ENCODE assay signal across 7 mouse cellular contexts in the genomic region with DNA sequence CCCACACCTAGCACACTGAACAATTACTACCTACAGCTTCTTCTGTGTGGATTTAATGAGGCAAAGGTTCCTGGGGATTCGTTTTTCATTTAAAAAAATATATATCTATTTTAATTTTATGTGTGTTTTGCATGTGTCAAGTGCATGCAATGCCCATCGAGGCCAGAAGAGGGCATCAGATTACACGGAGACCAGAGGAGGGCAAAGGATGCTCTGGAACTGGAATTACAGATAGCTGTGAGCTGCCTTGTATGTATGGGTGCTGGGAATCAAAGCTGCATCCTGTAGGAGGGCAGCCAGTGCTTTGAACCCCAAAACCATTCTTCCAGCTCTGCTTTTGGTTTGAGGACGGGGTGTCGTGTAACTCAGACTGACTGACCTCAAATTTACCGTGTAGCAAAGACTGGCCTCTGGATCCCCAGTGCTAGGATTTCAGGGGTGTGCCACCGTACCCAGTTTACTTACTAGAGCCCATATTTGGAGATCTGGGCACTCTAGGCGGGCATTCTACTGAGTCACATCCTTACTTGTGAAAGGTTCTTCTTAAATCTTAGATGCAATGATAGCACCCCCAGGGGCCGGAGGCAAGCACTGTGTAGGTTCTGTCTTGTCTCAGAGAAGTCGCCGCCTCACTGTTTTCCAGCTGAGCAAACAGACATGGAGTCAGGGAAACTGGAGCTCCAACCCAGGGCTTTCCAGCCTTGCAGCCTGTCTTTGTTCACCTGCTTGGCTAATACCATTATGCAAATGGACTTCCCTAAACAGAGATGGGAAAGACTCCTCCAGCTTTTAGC.
DNase-seq lines count a peak whose midpoint lies in the region; ATAC-seq and TF ChIP-seq lines count a peak whose summit lies in the region.

No protein-coding gene starts in this region.

- H3K9ac ChIP-seq in ES-E14 (ENCODE audit: insufficient read depth, low read depth, low read length, poor library complexity, severe bottlenecking): no peak overlapping the region
- H3K9ac ChIP-seq in embryonic facial prominence, embryonic 14.5 days (ENCODE audit: low read depth, low read length): no peak overlapping the region

- H3K4me2 ChIP-seq in embryonic facial prominence, embryonic 14.5 days (ENCODE audit: low read depth, low read length): no peak overlapping the region

- peaks cover 21% of the 10 kb centered on the region for H3K27me3 ChIP-seq in embryonic facial prominence, embryonic 14.5 days (replicated peaks; ENCODE audit: control insufficient read depth, insufficient read depth, low read length)

- no peaks in the 10 kb centered on the region for H3K9me3 ChIP-seq in ES-E14 (ENCODE audit: control insufficient read depth, insufficient read depth, low read depth, low read length)
- H3K9me3 ChIP-seq in embryonic facial prominence, embryonic 14.5 days (ENCODE audit: control insufficient read depth, low read length): no peaks in the 10 kb centered on the region

- ATAC-seq in embryonic facial prominence, embryonic 14.5 days (ENCODE audit: low read depth): 0 out of 2 replicates have a peak, but pooled peaks have one; percentile 2
- ATAC-seq in hematopoietic stem cell, adult 5-6 weeks (replicated peaks in 1 of 2; ENCODE audit: insufficient read depth in 1 of 2, low FRiP score in 2 of 2, low TSS enrichment in 1 of 2, low read depth in 1 of 2, poor library complexity in 2 of 2, severe bottlenecking in 2 of 2): peak; percentile 44 to 49; a peak in 2 of 4 replicates
- ATAC-seq in megakaryocyte, adult 5-6 weeks (ENCODE audit: poor library complexity, severe bottlenecking): peak; percentile 59

- H3K4me3 ChIP-seq in ES-E14 (ENCODE audit: insufficient read depth in 1 of 2, low read depth in 1 of 2, low read length in 2 of 2, poor library complexity in 1 of 2, severe bottlenecking in 1 of 2): no peak overlapping the region
- no peak overlapping the region for H3K4me3 ChIP-seq in embryonic facial prominence, embryonic 14.5 days (ENCODE audit: low read depth, low read length)

- H3K27ac ChIP-seq in ES-E14 (ENCODE audit: insufficient read depth, low read depth, low read length, poor library complexity, severe bottlenecking): no peak overlapping the region
- no peak overlapping the region for H3K27ac ChIP-seq in embryonic facial prominence, embryonic 14.5 days (replicated peaks; ENCODE audit: low read depth, low read length)

- WGBS in embryonic facial prominence, embryonic 14.5 days: 7% methylated on average over 11 of the region's 11 CpGs

- peaks cover 0 to 2% of the 10 kb centered on the region in 2 experiments; a peak in 1 of 4 replicates for H3K4me1 ChIP-seq in ES-E14 (ENCODE audit: control insufficient read depth in 2 of 2, insufficient read depth in 2 of 2, low read length in 2 of 2, poor library complexity in 1 of 2)
- H3K4me1 ChIP-seq in embryonic facial prominence, embryonic 14.5 days (ENCODE audit: control insufficient read depth, insufficient read depth, low read length): peaks cover 9% of the 10 kb centered on the region

- DNase-seq in ES-E14 (ENCODE audit: low read depth, low spot score): no peak
- peak; percentile 74 for DNase-seq in adrenal gland, postnatal 14 days
- no peak for DNase-seq in embryonic facial prominence, embryonic 14.5 days (ENCODE audit: low spot score)
- peak; percentile 22 for DNase-seq in layer of hippocampus, adult 9-11 months
- peak; percentile 70 for DNase-seq in right cerebral cortex, postnatal 4 days

- in situ Hi-C loops in ES-E14 (cut with MboI; ENCODE audit: low sequenced_read_pairs in 2 of 2, unreplicated experiment in 2 of 2): loop anchor here (10.0 to 25.0 kb wide), 2 partner anchors 630 to 648 kb away; no protein-coding TSS in a partner anchor

- H3K36me3 ChIP-seq in ES-E14 (ENCODE audit: control insufficient read depth, insufficient read depth, low read length, poor library complexity, severe bottlenecking): no peaks in the 10 kb centered on the region
- H3K36me3 ChIP-seq in embryonic facial prominence, embryonic 14.5 days (ENCODE audit: control insufficient read depth, insufficient read depth, low read length): no peaks in the 10 kb centered on the region

TF ChIP-seq in ES-E14, 5 proteins besides CTCF, POLR2A, EP300 and RAD21:
- TF ChIP-seq ZNF384 (IDR thresholded peaks at IDR 0.05; ENCODE audit: low read depth, low read length): no peak
- 0 out of 2 replicates have a peak, but pooled peaks have one; percentile 5 for TF ChIP-seq ZC3H11A (IDR thresholded peaks at IDR 0.05; ENCODE audit: borderline replicate concordance, low read depth, low read length)

Comparison
In these comparisons a context has a peak if more than half of its experiments do, and no peak if none do; other contexts are left out.
1. DNase-seq: peak in adrenal gland, postnatal 14 days (single experiment), layer of hippocampus, adult 9-11 months (single experiment) and right cerebral cortex, postnatal 4 days (single experiment); none in ES-E14 (single experiment) and embryonic facial prominence, embryonic 14.5 days (single experiment).
2. ATAC-seq: peak in every context shown above with its lines; median percentile 59 in megakaryocyte, adult 5-6 weeks; 46 in hematopoietic stem cell, adult 5-6 weeks; 2 in embryonic facial prominence, embryonic 14.5 days.